Mouse (Mus musculus) thymus, postnatal 36 days (tissue): ENCODE measurements around the gene Ipo9.

ENCODE experiments used
- DNase-seq, 2 experiments: peaks; one replicate each; pipeline ENCODE4 v3.0.0; 2022; ENCODE audit warnings: mixed read lengths in 2 of 2

Ipo9 gene

DNA sequence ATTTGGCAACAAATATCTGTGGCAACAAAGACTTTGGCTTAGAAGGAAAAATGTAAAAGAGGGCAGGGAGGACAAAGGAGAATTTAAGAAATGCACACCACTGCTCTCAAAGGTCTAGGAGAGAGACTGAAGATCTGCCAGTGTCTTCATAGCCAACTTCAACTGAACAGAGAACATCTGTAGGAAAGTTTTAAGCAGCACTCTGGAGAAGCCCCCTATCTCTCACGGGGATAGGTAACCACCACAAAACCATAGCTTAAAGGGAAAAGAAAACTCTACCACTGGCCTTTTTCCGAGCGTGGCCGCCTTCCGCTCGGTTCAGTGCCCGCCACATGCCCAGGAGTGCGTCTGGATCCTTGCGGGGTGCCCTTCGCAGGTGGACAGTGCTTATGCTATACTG, 3.7 kb downstream of the Ipo9 start:
- no peak for DNase-seq

DNA sequence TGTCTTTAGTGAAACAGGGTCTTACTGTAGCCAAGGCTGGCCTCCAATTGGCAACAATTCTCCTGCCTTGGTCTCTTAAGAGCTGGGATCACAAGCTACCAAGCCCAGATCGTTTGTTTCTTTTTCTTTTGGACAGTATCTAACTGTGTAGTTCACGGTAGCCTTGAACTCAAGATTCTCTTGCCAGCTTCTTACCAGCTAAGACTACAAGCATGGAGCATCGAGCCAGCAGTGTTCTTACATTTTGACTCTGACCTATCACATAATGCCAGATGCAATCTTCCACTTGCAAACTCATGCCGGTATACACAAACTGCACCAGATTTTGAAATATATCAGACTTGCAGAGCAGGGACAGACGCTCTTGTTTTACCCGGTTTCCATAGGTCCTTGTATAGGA, 7.5 kb downstream of the Ipo9 start:
- DNase-seq: no peak

DNA sequence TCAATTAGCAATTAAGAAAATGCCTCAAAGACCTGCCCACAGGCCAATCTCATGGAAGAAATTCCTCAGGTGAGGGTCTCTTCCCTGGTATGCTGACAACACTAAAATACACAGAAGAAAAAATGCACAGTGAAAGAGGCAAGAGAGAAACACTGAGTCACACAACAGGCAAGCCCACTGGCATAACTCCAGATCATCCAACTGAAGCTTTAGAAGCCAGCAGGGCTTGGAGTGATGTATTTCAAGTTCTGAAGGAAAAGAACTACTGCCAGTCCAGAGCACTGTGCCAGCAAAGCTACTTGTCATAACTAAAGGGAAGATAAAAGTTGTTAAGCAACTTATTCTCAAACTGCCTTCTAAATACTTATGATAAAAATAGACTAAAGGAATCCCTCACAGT, 16.3 kb downstream of the Ipo9 start:
- DNase-seq: no peak

DNA sequence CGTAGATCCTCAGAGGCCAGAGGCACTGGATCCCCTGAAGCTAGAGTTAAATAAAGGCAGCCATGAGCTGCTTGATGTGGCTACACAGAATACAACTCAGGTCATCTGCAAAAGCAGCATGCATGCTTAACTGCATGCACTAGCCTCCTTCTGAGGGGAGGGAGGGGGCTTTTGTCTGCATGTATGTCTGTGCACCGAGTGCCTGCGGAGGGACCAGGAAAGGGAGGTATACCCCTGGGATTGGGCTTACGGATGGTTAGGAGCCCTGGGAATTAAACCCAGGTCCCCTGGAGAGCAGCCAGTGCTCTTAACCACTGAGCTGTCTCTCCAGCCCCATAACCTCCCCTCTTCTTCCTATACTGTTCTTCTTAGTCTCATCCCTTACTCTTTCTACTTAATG, 18.2 kb downstream of the Ipo9 start:
- DNase-seq: no peak

DNA sequence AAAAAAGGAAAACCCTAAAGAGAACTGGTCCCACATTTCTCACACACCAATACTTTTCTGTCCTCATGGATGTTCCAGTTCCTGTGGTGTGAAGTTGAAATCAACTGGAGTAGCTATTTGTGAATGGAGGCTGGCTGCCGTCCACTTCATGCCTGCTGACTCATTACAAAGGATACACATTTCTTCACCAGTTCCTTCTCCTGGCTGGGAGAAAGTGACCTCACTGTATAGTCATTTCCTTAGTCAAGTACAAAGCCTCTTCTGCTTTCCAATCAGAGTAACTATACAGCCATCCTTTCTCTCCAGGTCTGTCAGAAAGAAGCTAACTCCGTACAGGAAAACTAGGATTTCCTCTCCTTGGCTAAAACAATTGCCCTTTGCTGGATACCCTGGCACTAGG, 19.3 kb downstream of the Ipo9 start:
- no peak for DNase-seq

DNA sequence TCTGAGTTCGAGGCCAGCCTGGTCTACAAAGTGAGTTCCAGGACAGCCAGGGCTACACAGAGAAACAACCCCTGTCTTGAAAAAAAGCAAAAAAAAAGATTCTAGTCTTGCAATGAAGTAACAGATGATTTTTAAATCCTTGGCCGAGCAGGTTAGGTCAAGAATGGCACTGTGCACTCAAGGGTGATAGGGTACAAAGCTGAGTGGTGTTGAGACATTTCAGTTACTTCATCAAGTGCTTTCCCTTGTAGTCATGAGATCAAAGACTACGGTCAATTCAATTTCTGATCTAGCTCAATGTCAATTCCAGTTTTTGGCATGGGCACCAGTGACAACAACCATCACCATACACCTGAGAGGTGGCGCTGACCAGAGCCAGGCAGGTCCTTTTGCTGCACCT, 21.3 kb downstream of the Ipo9 start:
- no peak for DNase-seq

DNA sequence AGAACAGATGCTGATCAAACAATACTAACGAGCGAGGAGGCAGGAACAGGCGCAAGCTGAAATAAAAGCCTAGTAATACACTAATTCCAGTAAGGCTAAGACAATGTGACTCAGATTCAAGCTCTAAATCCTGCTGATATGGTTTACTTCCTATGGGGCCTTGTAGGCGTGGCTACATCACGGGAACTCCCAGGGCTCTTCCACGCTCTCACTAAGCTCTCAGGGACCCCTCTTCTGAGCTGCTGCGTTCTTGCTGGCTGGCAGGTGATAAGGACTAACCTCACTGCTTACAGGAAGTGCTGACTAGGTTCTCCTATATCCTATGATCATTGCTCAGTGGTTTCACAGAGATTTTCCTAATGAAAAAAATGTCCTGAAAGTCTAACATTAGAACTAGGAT, 24.9 kb downstream of the Ipo9 start:
- no peak for DNase-seq

DNA sequence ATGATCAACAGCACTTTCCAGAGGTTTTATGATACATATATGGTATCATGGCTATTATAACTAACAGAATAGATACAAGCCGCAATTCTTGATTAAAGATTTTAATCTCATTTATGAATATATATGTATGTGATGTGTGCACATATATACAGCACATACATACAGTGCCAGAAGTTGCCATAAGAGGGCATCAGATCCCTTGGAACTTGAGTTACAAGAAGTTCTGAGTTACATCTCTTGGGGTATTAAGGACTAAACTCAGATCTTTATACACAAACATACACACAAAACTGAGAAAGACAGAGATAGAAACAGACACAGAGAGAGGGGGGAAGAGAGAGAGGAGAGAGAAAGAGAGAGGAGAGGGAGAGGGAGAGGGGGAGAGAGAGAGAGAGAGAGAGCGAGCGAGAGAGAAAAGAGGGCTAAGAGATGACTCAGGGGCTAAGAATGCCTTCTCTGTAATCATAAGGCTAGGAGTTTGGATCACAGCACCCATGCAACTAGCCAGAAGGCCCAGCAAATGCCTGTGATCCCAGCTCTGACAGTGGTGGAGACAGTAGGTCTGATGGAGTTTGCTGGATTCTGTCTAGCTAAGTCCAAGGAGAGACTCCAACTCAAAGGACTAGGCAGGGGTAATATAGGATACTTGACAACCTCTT, 28.7 kb downstream of the Ipo9 start:
- DNase-seq: no peak

DNA sequence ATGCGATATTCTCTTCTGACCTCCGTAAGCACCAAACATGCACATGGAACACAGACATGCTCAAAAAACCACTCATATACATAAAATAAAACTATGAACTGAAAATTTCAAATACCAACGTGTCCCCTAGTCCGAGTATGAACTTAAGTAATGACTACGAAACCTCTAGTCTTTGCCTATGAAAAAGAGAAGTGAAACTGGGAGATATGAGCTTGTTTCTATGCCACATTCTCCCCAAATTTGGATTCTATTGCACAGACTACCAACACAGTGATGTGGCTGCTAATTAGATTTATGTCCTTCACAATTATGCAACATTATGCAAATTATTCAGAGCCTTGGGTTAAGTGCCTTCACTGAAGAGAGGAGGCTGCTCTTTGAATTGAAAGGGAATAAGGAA, 30.8 kb downstream of the Ipo9 start:
- no peak for DNase-seq

DNA sequence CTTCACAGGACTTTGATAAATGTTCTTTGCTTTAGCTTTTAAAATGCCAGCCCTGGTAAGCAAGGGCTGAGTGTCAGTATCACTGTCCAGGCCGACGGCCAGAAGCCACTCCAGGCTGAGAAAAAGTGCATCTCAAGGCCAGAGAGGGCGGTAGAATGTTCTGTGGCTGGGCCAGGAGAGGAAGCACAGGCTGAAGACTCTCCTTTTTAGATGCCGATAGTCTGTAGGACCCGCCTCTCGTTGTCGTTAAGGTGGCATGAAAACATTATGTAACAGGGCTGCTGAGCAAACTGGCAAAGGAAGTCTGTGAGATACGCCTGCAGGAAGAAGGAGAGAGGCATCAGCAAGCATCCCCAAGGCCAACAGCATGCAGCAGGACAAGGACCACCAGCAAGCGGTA, 45.1 kb downstream of the Ipo9 start:
- no peak for DNase-seq

DNA sequence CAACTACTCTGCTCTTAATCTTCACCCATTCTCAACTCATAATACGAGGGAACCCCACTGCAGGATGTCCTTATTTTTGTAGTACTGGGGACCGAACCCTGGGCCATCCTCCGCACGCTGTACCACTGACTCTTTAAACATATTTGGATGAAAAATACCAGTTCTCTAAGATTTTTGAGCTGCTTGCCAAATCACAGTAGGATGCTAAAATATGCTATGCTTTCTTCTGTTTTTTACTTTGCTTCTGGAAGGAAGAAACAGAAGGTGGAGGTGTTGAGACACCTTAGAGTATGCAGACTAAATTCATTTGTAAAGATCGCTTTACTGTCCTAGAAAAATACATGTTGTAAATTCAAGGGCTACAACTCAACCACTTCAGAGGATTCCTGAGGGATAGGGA, 46.1 kb downstream of the Ipo9 start:
- no peak for DNase-seq

DNA sequence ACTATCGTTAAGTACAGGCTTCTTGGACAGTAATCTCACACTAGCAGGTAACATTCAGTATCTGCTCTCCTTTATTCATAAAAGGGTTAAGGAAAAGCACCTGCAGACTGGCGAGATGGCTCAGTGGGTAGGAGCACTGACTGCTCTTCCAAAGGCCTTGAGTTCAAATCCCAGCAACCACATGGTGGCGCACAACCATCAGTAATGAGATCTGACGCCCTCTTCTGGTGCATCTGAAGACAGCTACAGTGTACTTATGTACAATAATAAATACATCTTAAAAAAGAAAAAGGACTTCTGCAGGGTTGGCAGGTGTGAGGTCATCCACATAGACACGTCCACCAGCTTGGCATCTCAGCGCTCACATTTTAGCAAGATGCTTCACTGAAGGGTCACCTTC, 48.7 kb downstream of the Ipo9 start:
- peak; percentile 20 to 22 for DNase-seq

DNA sequence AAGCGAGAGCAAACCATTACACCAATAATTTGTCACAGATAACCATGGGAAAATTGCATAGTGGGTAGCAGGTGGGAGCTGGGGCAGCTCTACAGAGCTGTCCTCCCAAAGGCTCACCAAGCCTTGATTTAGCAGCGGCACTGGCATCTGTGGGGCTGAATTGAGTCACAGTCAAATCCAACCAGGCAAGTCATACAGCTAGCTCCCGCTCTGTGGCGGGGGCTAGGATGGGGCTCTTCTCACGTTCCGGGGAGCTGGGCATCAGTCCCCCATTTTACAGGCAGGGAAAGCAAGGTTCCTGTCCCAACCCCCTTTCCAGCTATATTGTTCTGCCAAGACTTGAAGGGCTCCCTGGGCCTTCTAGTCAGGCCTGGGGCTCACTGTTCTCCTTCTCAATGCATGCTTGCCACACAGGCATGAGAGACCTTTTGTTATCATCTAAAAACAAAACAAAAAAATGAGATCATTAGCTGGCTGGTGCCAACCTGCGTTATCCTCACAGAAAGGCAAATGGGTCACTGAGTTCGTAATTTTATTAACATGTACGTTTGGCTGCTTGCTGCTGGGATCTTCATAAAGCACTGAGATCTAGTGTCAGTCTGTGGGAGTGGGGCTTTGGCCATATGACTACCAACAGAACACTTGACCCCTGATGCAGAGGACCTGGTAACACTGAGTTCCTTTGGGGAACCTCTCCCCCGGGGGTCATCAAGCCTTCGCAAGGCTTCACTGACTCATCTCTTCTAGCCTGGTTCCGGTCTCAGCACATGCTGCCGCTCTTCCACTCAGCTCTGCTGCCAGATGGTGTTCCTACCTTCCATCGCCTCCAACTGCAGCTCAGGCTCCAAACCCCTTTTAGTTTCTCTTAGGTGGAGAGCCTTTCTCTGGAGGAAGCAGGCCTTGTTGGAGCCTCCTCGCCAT, 50.0 kb downstream of the Ipo9 start:
- no peak for DNase-seq

DNA sequence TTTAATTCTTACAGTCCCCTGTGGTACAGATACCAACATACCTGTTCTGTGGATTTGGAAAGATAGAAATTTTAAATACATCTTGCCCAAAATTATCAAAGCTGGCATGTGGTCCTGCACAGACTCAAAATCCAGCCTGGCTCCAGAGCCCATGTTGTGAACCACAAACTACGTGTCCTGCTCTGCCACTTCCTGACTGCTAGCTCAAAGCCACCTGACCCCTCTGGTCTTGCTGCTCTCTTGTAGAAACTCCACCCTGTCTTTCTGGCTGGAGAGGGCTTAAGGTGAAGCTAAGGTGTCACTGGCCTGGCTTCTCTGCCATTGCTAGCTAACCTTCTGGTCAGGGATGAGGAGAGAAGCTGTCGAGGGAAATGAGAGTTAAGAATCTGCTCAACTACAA, 51.3 kb downstream of the Ipo9 start:
- no peak for DNase-seq

DNA sequence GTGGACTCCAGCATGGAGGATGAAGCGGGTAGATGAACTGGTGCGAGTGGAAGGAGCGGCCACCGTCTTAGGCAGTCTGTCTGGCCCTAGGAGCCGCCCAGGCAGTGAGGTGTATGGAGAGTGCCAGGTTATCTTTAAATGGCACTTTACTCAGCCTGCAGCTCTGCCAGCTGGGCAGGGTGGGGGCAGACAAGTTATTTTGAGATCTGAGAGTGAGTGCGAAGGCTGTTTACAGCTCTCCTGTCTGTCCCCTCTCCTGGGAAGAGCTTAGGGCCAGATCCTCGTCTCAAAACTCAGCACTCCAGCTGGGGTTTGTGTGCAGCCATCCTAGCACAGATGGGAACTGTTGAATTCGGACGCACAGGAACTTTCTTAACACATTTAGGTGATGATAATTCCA, 51.7 kb downstream of the Ipo9 start:
- no peak for DNase-seq

DNA sequence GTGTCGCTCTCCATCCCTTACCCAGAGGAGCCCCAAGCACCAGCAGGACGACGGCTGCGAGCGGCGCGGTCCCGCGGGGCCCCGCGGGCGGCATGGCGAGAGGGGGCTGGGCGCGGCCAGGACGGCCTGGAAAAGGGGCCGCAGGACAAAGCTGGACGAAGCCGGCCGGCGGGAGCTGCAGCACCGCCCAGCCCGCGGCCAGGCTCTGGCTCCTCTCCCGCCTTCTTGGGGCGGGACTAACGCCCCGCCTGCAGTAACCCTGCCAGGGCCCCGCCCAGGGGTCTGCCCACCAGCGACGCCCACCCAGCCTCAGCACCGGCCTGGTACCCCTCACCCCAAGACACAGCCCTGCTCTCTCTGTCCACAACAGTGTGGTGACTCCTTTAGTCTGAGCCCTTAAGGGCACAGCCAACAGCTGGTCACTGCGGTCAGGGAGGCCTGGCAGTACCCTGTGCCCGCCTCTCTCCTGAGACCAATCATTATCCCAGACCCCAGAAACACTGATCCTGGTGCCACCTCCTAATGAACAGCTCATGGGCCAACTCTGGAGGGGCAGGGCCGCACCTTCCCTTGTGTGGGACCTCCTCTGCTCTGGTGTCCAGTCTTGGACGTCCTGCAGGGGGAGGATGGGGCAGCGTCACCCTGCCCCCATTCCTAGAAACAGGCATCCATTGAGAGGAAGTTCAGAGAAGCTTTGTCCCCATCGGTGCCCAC, 55.3 kb downstream of the Ipo9 start, which contains the start of gene Shisa4:
Shisa4 (minus strand) TSS at position 370 of the 714 bp plus-strand sequence.
- peak in 1 of 2 experiments; percentile 19 for DNase-seq

DNA sequence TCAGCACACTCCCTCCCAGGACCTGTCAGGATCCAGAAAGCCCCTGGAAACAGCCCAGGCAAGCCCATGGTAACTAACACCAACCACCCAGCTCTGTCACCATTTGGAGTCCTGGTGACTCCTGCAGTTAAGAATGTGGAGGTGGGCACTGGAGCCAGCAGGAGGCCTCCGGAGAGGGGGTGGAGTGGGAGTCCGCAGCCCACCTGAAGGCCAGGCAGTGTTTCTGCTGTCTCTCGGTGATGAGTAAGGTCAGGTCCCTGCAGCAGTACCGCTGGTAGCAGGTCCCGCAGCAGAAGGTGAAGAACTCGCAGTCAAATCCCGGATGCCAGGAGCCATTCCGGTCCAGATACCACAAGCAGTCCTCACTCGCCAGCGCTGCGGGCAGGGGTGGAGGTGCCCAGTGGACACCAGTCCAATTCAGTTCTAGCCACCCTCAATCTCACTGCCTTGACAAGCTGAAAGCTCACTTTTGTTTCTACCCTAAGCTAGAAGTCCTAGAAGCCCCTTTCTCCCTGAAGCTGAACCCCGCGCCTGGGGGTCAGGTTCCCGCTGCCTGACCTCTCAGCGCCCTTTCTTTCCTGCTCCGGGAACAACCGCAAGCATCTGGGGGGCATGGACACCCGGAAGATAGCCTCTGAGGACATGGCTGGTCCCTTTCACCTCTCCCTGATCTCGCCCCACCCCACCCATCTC, 56.0 kb downstream of the Ipo9 start:
- DNase-seq: no peak

DNA sequence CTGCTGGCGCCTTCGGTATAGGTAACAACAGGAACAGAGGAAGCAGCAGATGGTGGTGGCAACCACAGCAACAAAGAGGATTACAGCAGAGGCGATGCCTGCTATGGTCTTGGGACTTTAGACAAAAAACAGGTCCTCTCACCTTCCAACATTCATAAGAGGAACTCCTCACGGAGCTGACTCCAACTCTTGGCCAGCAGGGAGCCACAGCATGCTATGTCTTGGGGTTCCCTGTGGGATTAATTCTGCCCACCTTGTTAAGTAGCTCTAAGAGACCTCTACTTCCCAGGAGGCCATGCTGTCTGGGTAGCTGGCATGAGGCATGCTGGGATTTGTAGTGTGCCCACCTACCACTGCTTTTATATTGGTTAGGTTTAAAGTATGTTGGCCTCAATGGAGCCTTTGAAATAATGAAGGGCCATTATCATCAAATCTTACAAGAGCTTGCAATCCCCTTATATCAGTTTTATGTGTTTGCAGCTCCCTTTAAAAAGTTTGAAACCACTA, 57.1 kb downstream of the Ipo9 start:
- no peak for DNase-seq

DNA sequence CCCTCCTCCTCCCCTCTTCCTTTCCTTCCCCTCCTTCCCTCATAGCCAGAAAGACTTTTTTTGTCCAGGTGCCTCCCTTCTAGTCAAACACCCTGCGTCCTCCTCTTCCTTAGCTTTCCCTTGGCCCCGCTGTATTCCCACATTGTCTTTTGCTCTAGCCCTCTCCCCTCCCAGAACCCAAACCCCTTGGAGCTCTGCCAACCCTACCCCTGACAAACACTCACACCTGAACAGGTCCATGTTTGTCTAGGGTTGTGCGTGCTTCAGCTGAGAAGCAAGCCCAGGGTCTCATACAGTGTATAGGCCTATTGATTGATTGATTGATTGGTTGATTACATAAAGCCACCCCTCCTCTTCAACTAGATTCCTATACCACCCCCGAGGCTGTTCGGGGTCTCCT, 60.9 kb downstream of the Ipo9 start:
- DNase-seq: no peak

DNA sequence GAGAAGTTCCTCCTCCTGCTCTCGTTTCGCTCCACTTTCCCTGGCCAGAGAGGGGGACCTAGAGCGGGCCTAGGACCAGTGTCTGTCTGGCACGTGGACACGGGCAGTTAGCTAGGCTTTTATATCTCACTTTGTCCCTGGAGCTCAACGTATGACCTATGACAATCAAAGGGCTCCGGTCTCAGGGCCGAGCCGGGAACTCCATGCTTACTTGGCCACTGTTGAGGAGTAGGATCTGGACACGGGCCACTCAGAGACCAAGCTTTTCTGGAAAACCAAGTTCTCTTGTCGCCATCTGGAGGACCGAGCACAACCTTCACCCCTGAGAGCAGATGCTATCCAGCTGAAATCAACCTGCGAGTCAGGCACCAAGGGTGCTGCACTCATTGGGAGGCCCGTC, 61.3 kb downstream of the Ipo9 start:
- no peak for DNase-seq

DNA sequence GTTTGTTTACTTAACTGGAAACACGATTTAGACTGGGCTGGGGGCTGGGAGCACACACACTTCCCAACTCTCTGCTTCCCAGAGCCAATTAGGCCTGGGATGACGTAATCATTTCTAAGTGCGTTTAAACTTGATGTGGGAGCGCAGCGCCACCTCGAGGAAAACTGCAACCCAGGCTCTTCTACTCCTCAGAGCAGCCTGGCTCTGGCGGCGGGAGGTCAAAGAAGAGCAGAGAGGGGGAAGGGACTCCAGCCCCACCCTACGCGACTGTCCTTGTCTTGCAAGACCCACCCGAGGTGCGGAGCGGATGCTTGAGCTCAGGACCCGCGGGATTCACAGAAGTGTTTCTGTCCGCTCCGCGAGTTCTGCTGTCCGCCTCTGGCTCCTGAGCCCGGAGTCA, 62.1 kb downstream of the Ipo9 start:
- peak; percentile 49 to 51 for DNase-seq

DNA sequence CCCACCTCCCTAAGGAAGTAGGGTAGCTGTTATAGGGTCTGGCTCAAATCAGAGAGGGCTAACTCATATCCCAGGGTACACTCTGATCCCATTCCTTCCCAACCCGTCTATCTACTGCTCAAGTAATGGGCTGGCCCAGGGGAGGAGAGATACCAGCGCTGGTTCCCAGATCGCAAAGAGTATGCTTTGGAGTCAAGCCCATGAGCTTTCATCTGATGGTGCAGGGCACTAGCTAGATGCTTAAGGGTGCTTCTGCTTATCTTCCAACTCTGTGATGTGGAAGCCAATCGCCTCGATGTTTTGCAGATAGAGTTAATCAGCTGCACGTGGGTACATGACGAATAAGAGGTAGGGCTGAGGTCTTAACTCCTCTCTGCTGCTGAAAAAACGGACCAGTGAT, 62.7 kb downstream of the Ipo9 start:
- DNase-seq: no peak

DNA sequence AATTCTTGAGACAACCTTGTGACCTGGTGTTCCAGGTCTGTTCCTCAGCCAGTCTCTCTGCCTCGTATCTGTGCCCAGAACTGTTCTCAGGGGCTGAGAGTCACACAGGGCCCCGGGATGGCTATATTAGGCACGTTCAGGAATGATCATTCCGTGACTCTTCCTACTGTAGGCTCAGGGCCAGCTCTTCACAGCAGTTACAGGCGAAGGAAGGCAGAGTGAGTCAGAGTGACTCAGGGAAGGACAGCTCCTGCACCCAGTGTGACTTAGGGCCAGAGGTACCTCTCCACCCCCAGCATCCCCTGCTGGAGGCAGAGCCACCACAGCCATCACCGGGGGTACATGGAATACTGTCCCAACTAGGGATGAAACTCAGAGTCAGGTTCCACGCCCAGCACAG, 63.3 kb downstream of the Ipo9 start:
- DNase-seq: no peak
